Mouse (Mus musculus): ENCODE results near the gene Pip5k1b.

Gene Pip5k1b

DNA sequence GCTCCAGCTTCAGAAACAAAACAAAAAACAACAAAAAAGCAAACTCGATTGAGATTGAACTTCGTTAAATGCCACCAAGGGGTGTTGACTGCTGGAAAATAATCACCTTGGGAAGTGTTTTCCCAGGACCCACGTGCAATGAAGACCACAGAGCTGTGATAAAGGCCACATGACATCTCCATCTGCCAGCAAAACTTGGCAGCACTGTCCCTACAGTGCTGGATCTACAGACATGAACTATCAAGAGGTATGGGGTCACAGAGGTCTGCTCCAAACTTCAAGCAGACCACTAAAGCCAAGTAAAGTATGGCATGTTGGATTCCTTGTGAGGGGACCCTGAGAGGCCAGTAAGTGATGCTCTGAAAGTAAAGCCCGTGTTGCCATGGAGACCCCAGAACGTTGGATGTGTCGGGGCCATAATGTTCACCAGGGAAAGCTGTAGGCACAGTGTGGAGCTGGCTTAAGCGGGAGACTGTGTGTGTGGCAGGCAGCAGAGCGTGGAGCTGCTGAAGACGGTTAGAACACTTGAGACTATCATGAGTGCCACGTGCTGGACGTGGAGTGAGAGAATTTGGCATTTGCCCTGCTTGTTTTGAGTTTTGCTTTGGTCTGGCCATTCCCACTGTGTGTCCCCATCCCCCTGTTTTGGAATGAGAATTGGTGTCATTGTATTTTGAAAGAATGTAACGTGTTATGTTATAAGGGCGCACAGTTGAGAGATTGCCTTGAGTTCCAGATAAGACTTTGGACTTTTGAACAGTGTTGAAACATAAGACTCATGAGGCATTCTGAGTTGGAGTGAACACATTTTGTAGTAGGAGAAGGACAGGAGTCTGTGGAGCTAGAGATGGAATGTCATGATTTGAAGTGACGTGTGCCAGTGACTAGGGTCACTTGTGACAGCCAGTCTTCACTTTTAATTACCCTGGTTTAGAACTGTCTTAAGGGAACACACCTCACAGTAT is 12.0 kb downstream of the Pip5k1b start:
- no peak for DNase-seq (ENCODE audit: low spot score in 2 of 2)

GRCm38 (mm10) chr19:24542293-24542675 is 13.4 kb downstream of the Pip5k1b start:
- no peak for DNase-seq (ENCODE audit: low spot score in 2 of 2)

DNA sequence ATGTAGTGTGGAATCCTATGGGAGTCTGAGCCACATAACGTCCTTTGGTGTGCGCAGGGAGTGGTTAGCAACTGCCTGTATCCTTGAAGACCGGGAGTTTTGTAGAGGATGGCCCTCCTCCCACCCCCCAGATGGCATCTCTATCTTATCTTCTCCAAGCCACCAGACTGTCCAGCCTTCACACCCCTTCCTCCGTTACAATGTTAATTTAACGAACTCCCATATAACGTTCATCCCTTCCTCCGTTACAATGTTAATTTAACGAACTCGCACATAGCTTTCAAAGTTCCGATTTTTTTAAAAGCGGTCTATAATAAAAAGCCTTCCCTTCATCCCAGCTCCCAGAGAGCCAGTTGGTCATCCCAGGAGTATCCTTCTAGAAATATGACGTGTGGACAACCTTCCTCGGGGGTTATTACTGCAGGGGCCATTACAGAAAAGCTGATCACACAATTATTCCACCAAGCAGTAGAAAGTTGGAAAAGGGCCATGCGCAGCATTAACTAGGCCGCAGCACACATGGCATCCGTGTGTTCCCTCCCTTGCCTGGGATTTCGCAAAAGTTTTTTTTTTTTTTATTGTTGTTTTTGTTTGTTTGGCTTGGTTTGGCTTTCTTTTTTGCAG is 13.9 kb downstream of the Pip5k1b start:
- no peak for DNase-seq (ENCODE audit: low spot score in 2 of 2)

GRCm38 (mm10) chr19:24540952-24541668 is 14.6 kb downstream of the Pip5k1b start:
- no peak for DNase-seq (ENCODE audit: low spot score in 2 of 2)

GRCm38 (mm10) chr19:24539041-24539440 is 16.6 kb downstream of the Pip5k1b start:
- no peak for DNase-seq (ENCODE audit: low spot score in 2 of 2)

GRCm38 (mm10) chr19:24538181-24538580 is 17.5 kb downstream of the Pip5k1b start:
- DNase-seq (ENCODE audit: low spot score in 2 of 2): no peak

- no peak for DNase-seq (ENCODE audit: low spot score in 2 of 2)
Measured at GRCm38 (mm10) chr19:24537691-24538090, 18.0 kb downstream of the Pip5k1b start.

DNA sequence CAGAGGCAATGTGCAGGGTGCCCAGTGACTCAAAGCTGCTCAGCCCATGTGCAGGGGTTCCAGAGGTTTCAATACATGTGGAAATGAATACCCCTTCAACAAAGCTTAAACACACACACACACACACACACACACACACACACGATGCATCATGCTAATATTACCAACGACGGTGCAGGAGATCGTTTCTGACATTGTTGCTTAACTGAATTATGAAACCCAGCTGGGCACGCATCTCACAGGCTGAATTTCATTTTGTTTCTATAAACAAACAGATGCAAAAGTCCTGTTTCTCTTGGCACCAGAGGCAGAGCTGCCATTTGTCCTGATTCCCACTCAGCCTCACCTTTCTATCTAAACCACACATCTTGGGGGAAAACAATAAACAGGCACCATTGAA is 18.8 kb downstream of the Pip5k1b start:
- no peak for DNase-seq (ENCODE audit: low spot score in 2 of 2)

GRCm38 (mm10) chr19:24536280-24536679 is 19.4 kb downstream of the Pip5k1b start:
- no peak for DNase-seq (ENCODE audit: low spot score in 2 of 2)

DNA sequence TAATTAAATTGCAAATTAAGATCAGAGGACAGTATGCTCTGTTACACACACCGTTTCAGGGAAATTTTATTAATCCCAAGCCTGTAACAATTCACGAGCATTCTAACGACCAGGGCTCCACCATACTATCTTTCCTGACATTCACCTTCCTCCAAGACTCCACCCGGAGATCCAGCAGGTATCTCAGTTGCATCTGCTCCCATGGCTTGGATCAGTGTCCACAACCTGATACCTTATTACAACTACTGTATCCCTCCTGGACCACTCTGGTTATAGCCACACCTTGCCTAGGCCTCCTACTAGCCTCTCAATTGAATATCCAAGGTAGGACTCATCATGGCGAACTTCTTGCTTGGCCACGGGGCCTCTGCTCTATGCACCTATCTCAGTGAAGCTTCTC is 20.5 kb downstream of the Pip5k1b start:
- DNase-seq (ENCODE audit: low spot score in 2 of 2): no peak

- no peak for DNase-seq (ENCODE audit: low spot score in 2 of 2)
Measured at GRCm38 (mm10) chr19:24534733-24535132, 20.9 kb downstream of the Pip5k1b start.

GRCm38 (mm10) chr19:24528910-24529561 is 26.6 kb downstream of the Pip5k1b start:
- DNase-seq (ENCODE audit: low spot score in 2 of 2): no peak

DNA sequence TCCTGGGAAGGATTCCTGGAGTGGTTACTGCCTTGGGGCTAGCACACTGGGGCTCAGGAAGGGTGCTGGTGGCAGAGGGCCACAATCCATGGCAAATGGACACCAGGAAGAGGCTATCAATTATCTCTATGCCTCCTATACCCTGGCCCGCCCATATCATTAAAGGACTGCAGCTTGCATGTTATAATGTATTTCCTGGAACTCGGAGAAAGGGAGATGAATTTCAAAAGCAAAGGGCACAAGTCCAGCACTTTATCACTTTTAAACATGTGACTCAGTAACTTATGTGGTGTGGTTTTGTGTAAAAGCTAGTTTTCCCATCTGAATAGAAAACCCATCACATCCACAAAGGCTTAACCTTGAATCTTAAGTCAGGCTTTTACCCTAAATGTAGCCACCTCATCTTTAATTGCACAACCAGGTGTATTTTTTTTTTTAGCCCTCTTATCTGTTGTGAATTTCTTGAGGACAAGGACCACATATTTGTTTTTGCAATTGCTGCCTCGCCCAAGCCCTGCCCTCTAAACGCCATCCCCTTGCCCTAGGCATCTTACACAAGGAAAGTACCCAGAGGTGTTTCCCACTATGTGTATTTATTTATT is 27.4 kb downstream of the Pip5k1b start:
- DNase-seq (ENCODE audit: low spot score in 2 of 2): no peak

- no peak for DNase-seq (ENCODE audit: low spot score in 2 of 2)
Measured at GRCm38 (mm10) chr19:24527613-24527948, 28.1 kb downstream of the Pip5k1b start.

DNA sequence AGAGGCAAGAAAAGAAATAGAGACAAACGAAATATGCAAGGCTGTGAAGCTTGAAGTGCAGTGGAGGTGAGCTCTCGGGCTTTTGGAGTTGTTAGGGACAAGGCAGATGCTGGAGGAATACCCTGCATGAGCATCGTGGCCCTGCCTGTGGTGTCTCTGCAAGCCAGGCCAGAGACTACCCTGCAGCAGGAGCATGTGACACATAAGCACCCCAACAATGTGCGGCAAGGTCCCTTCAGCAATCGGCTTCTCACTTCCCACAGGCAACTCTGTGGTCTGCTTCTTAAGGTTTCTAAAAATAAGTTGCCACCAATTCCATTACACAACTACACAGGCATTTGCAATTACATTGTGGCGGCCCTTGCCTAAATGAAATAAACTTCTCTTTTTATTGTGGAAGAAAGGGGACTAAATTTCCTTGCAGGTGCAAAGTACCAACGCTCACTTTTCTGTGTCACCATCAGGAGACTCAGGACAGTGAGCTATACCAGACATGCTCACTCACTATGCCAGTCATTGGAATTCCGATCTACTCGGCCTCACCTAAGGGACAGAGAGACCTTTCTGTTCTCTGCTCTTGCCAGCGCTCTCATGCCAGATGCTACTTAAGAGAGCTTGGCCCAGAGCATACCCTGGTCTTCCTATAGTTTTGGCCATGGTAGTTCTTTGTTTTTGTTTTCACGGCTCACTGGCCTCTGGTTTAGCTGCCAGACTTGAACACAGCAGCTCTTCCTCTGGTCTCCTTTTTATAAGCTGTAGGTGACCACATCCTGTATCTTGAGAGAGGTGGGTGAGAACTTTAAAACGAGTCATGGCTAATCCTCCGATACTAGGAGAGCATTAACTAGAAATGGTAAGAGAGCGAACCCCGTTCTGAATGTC is 28.7 kb downstream of the Pip5k1b start:
- peak in 1 of 2 experiments; percentile 18 for DNase-seq (ENCODE audit: low spot score in 2 of 2)

- DNase-seq (ENCODE audit: low spot score in 2 of 2): peak; percentile 9 to 74
Measured at GRCm38 (mm10) chr19:24523476-24524313, 32.0 kb downstream of the Pip5k1b start.

DNA sequence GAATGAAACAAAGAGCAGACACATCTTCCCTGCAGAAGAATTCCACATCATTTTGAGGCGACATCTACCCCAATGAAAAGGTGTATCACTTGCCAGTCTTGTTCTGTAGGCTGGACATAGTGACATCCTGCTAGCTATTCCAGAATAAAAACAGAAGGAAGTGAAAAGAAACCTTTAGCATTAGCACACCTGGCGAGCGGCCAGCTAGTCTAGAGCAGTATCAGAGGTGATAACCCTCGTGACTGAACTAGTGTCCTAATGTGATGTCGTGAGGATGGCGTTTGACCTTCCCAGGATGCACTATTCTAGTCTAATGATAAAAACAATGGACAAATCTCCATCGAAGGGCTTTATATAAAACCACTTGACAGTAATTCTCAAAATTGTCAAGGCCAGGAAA is 33.7 kb downstream of the Pip5k1b start:
- no peak for DNase-seq (ENCODE audit: low spot score in 2 of 2)

GRCm38 (mm10) chr19:24521146-24521545 is 34.5 kb downstream of the Pip5k1b start:
- DNase-seq (ENCODE audit: low spot score in 2 of 2): no peak

GRCm38 (mm10) chr19:24519732-24520409 is 35.8 kb downstream of the Pip5k1b start:
- no peak for DNase-seq (ENCODE audit: low spot score in 2 of 2)

All from left cerebral cortex, adult 9 months (tissue).